Mouse (Mus musculus): ENCODE results near the gene Cd3e.
"Not testable (repeated sequence)": the region's sequence is repeated elsewhere in the genome, so short reads cannot be mapped to it uniquely, and the experiment has no call there.

Cd3e gene

GRCm38 (mm10) chr9:45042056-45042720 lies 32.8 kb upstream of the Cd3e start:
- Histone ChIP-seq H3K4me3 (replicated peaks; ENCODE audit: low read length) (peak overlapping the region; percentile 78), H3K27me3 (ENCODE audit: insufficient read depth, low read length) (peaks cover 53% of the 10 kb centered on the region), H3K4me1 (replicated peaks; ENCODE audit: low read depth, low read length) (peaks cover 56% of the 10 kb centered on the region), H3K9me3 (ENCODE audit: low read length) (no peaks in the 10 kb centered on the region), H3K36me3 (ENCODE audit: insufficient read depth, low read length) (peaks cover 10% of the 10 kb centered on the region)
- no peak for TF ChIP-seq NANOG (IDR thresholded peaks at IDR 0.05; ENCODE audit: borderline replicate concordance, low read length)
- no peak for TF ChIP-seq POU5F1 (IDR thresholded peaks at IDR 0.05; ENCODE audit: borderline replicate concordance, low read length)
- no peak for TF ChIP-seq CTCF (conservative IDR thresholded peaks at IDR 0.05; ENCODE audit: low read length)

GRCm38 (mm10) chr9:45041131-45041838 lies 31.9 kb upstream of the Cd3e start:
- TF ChIP-seq POU5F1 (IDR thresholded peaks at IDR 0.05; ENCODE audit: borderline replicate concordance, low read length) (no peak), CTCF (conservative IDR thresholded peaks at IDR 0.05; ENCODE audit: low read length) (no peak), NANOG (IDR thresholded peaks at IDR 0.05; ENCODE audit: borderline replicate concordance, low read length) (no peak)
- H3K4me3 ChIP-seq (replicated peaks; ENCODE audit: low read length): peak overlapping the region; percentile 78; the same call in 1 of the 2 replicates
- H3K4me1 ChIP-seq (replicated peaks; ENCODE audit: low read depth, low read length): peaks cover 48% of the 10 kb centered on the region
- H3K9me3 ChIP-seq (ENCODE audit: low read length): no peaks in the 10 kb centered on the region
- peaks cover 10% of the 10 kb centered on the region for H3K36me3 ChIP-seq (ENCODE audit: insufficient read depth, low read length)
- H3K27me3 ChIP-seq (ENCODE audit: insufficient read depth, low read length): peaks cover 58% of the 10 kb centered on the region

GRCm38 (mm10) chr9:45040066-45040845 lies 30.8 kb upstream of the Cd3e start:
- TF ChIP-seq CTCF (conservative IDR thresholded peaks at IDR 0.05; ENCODE audit: low read length) (no peak), POU5F1 (IDR thresholded peaks at IDR 0.05; ENCODE audit: borderline replicate concordance, low read length) (no peak), NANOG (IDR thresholded peaks at IDR 0.05; ENCODE audit: borderline replicate concordance, low read length) (no peak)
- Histone ChIP-seq H3K4me1 (replicated peaks; ENCODE audit: low read depth, low read length) (peaks cover 48% of the 10 kb centered on the region), H3K4me3 (replicated peaks; ENCODE audit: low read length) (peak overlapping the region; percentile 32), H3K36me3 (ENCODE audit: insufficient read depth, low read length) (peaks cover 9% of the 10 kb centered on the region), H3K9me3 (ENCODE audit: low read length) (no peaks in the 10 kb centered on the region), H3K27me3 (ENCODE audit: insufficient read depth, low read length) (peaks cover 59% of the 10 kb centered on the region)

GRCm38 (mm10) chr9:45039499-45039898 lies 30.1 kb upstream of the Cd3e start, which contains the start of gene Mpzl2:
TSS of gene Mpzl2 (plus strand) at chr9:45039799.
- H3K4me3 ChIP-seq (replicated peaks; ENCODE audit: low read length): peak within 1 kb of the TSS; percentile 32
- H3K4me1 ChIP-seq (replicated peaks; ENCODE audit: low read depth, low read length): peaks cover 43% of the 10 kb centered on the region
- TF ChIP-seq NANOG (IDR thresholded peaks at IDR 0.05; ENCODE audit: borderline replicate concordance, low read length): no peak
- no peak for TF ChIP-seq CTCF (conservative IDR thresholded peaks at IDR 0.05; ENCODE audit: low read length)
- TF ChIP-seq POU5F1 (IDR thresholded peaks at IDR 0.05; ENCODE audit: borderline replicate concordance, low read length): no peak
- 0 out of 2 replicates have a peak, but pooled peaks cover 2% of the 10 kb centered on the region for H3K36me3 ChIP-seq (ENCODE audit: insufficient read depth, low read length)
- H3K27me3 ChIP-seq (ENCODE audit: insufficient read depth, low read length): peaks cover 59% of the 10 kb centered on the region
- no peaks in the 10 kb centered on the region for H3K9me3 ChIP-seq (ENCODE audit: low read length)

- peaks cover 46% of the 10 kb centered on the region for H3K27me3 ChIP-seq (ENCODE audit: insufficient read depth, low read length)
- H3K4me3 ChIP-seq (replicated peaks; ENCODE audit: low read length); H3K9me3 ChIP-seq (ENCODE audit: low read length); H3K36me3 ChIP-seq (ENCODE audit: insufficient read depth, low read length): not testable (repeated sequence)
- H3K4me1 ChIP-seq (replicated peaks; ENCODE audit: low read depth, low read length): peaks cover 28% of the 10 kb centered on the region
These were observed 28.4 kb upstream of the Cd3e start for GRCm38 (mm10) chr9:45037803-45038202.

- Histone ChIP-seq H3K27me3 (ENCODE audit: insufficient read depth, low read length) (peaks cover 36% of the 10 kb centered on the region), H3K4me3 (replicated peaks; ENCODE audit: low read length) (no peak overlapping the region), H3K4me1 (replicated peaks; ENCODE audit: low read depth, low read length) (no peaks in the 10 kb centered on the region), H3K9me3 (ENCODE audit: low read length) (no peaks in the 10 kb centered on the region), H3K36me3 (ENCODE audit: insufficient read depth, low read length) (no peaks in the 10 kb centered on the region)
- no peak for TF ChIP-seq CTCF (conservative IDR thresholded peaks at IDR 0.05; ENCODE audit: low read length)
These were observed 25.1 kb upstream of the Cd3e start for GRCm38 (mm10) chr9:45034526-45034925.

GRCm38 (mm10) chr9:45032261-45032660 lies 22.8 kb upstream of the Cd3e start:
- Histone ChIP-seq H3K27me3 (ENCODE audit: insufficient read depth, low read length) (peaks cover 20% of the 10 kb centered on the region), H3K4me3 (replicated peaks; ENCODE audit: low read length) (no peak overlapping the region), H3K36me3 (ENCODE audit: insufficient read depth, low read length) (no peaks in the 10 kb centered on the region), H3K4me1 (replicated peaks; ENCODE audit: low read depth, low read length) (no peaks in the 10 kb centered on the region), H3K9me3 (ENCODE audit: low read length) (no peaks in the 10 kb centered on the region)
- TF ChIP-seq CTCF (conservative IDR thresholded peaks at IDR 0.05; ENCODE audit: low read length) (no peak), POU5F1 (IDR thresholded peaks at IDR 0.05; ENCODE audit: borderline replicate concordance, low read length) (no peak), NANOG (IDR thresholded peaks at IDR 0.05; ENCODE audit: borderline replicate concordance, low read length) (no peak)

GRCm38 (mm10) chr9:45030341-45030740 lies 20.9 kb upstream of the Cd3e start:
- Histone ChIP-seq H3K36me3 (ENCODE audit: insufficient read depth, low read length) (no peaks in the 10 kb centered on the region), H3K9me3 (ENCODE audit: low read length) (no peaks in the 10 kb centered on the region), H3K4me3 (replicated peaks; ENCODE audit: low read length) (no peak overlapping the region), H3K4me1 (replicated peaks; ENCODE audit: low read depth, low read length) (no peaks in the 10 kb centered on the region), H3K27me3 (ENCODE audit: insufficient read depth, low read length) (peaks cover 22% of the 10 kb centered on the region)
- TF ChIP-seq CTCF (conservative IDR thresholded peaks at IDR 0.05; ENCODE audit: low read length): no peak
